Mouse (Mus musculus) ES-E14 (cell line): ENCODE data around the gene Irf5. TPM values are rescaled to one million over a fixed set of nuclear protein-coding genes. Genes with fewer than 3 reads are reported as not detected.
A peak's percentile ranks its signal among the peaks of the same experiment; 100 is the strongest.

Source experiments
- DNase-seq: peaks from one replicate; pipeline ENCODE4 v3.0.0-alpha.2; 2013; ENCODE audit warnings: low read depth, low spot score
- H3K27ac ChIP-seq: 2 replicates; pipeline ENCODE4 v1.5.1; 2012; ENCODE audit warnings: low read depth, mild to moderate bottlenecking, low read length, moderate library complexity, mixed read lengths; ENCODE audit not compliant: poor library complexity, insufficient read depth, severe bottlenecking
- H3K36me3 ChIP-seq: 2 replicates; pipeline ENCODE4 v1.6.1; 2012; ENCODE audit warnings: mild to moderate bottlenecking, low read length, moderate library complexity, mixed read lengths; ENCODE audit not compliant: control insufficient read depth, poor library complexity, insufficient read depth, severe bottlenecking
- H3K4me1 ChIP-seq, 2 experiments: fragments of 150-350 bp in 1 of 2; sonication (generic) in 1 of 2; 2 replicates each; pipeline ENCODE4 v1.6.1; 2012; ENCODE audit warnings: low read length in 2 of 2, mild to moderate bottlenecking in 1 of 2, mixed read lengths in 1 of 2; ENCODE audit not compliant: control insufficient read depth in 2 of 2, insufficient read depth in 2 of 2, poor library complexity in 1 of 2
- H3K4me3 ChIP-seq, 2 experiments: fragments of 150-350 bp in 1 of 2; sonication (generic) in 1 of 2; 2 replicates each; pipeline ENCODE4 v1.5.1; 2012; ENCODE audit warnings: low read length in 2 of 2, low read depth in 1 of 2, mild to moderate bottlenecking in 1 of 2, mixed read lengths in 1 of 2; ENCODE audit not compliant: insufficient read depth in 1 of 2, poor library complexity in 1 of 2, severe bottlenecking in 1 of 2
- H3K9ac ChIP-seq: 2 replicates; pipeline ENCODE4 v1.6.1; 2012; ENCODE audit warnings: low read depth, mild to moderate bottlenecking, low read length, mixed read lengths; ENCODE audit not compliant: poor library complexity, insufficient read depth, severe bottlenecking
- H3K9me3 ChIP-seq: fragments of 150-350 bp; sonication (generic); 2 replicates; pipeline ENCODE4 v1.6.1; 2012; ENCODE audit warnings: low read depth, mild to moderate bottlenecking, low read length; ENCODE audit not compliant: control insufficient read depth, insufficient read depth
- CHD2 ChIP-seq: IDR thresholded peaks from 2 replicates; pipeline ENCODE4 v1.6.1; 2014; ENCODE audit warnings: mild to moderate bottlenecking, low read depth, low read length, inconsistent platforms
- HCFC1 ChIP-seq: IDR thresholded peaks from 2 replicates; pipeline ENCODE4 v1.6.1; 2012; ENCODE audit warnings: low read length, inconsistent platforms, borderline replicate concordance; ENCODE audit not compliant: insufficient read depth
- MAFK ChIP-seq: IDR thresholded peaks from 2 replicates; pipeline ENCODE4 v1.6.1; 2014; ENCODE audit warnings: mild to moderate bottlenecking, low read depth, low read length, inconsistent platforms; ENCODE audit not compliant: insufficient read depth
- ZC3H11A ChIP-seq: IDR thresholded peaks from 2 replicates; pipeline ENCODE4 v1.6.1; 2012; ENCODE audit warnings: low read depth, mild to moderate bottlenecking, inconsistent platforms, low read length, borderline replicate concordance
- ZNF384 ChIP-seq: IDR thresholded peaks from 2 replicates; pipeline ENCODE4 v1.6.1; 2012; ENCODE audit warnings: low read depth, low read length, inconsistent platforms
- in situ Hi-C, 2 experiments: fragments of 600-800 bp; cut with MboI; formaldehyde crosslinking; loops; one replicate each; pipeline ENCODE4 v1.15.1; 2025; ENCODE audit warnings: low sequenced_read_pairs in 2 of 2, inconsistent platforms in 1 of 2; ENCODE audit not compliant: unreplicated experiment in 2 of 2
- total RNA-seq: library from RNA; depleted of rRNA; stranded (reverse); fragments of 300-350 nt; gene quantifications from 2 replicates; pipeline ENCODE4 v1.2.3, GENCODE M21; 2012; rRNA removed

The Irf5 gene
- total RNA-seq = 0.90 and 3.7 TPM in 2 replicates

GRCm38 (mm10) chr6:29526281-29527251 is at the start of gene Irf5:
TSS of gene Irf5 (plus strand) at chr6:29526625.
- Histone ChIP-seq H3K27ac (no peak within 1 kb of the TSS), H3K9ac (peak within 1 kb of the TSS; percentile 49), H3K4me1 (peaks cover 0 to 21% of the 10 kb centered on the region in 2 experiments; a peak in 2 of 4 replicates), H3K9me3 (no peaks in the 10 kb centered on the region), H3K4me3 (peak within 1 kb of the TSS; percentile 75 to 80), H3K36me3 (no peaks in the 10 kb centered on the region)
- DNase-seq = no peak
- in situ Hi-C loops = no loop called here
- TF ChIP-seq CHD2 (no peak), HCFC1 (no peak), ZNF384 (no peak), MAFK (no peak), ZC3H11A (no peak)

GRCm38 (mm10) chr6:29482691-29483090 is 43.7 kb upstream of the Irf5 start:
- in situ Hi-C loops = no loop called here
- no peak overlapping the region for H3K27ac ChIP-seq
- H3K9ac ChIP-seq = no peak overlapping the region
- no peak for DNase-seq
- TF ChIP-seq ZC3H11A (no peak), HCFC1 (no peak), ZNF384 (no peak), CHD2 (no peak), MAFK (no peak)
- no peaks in the 10 kb centered on the region for H3K9me3 ChIP-seq
- H3K4me1 ChIP-seq = peaks cover 3 to 17% of the 10 kb centered on the region in 2 experiments; a peak in 2 of 4 replicates
- H3K4me3 ChIP-seq = no peak overlapping the region
- no peaks in the 10 kb centered on the region for H3K36me3 ChIP-seq

- TF ChIP-seq MAFK (no peak), CHD2 (no peak), HCFC1 (no peak), ZC3H11A (no peak), ZNF384 (no peak)
- H3K4me1 ChIP-seq = peaks cover 3 to 17% of the 10 kb centered on the region in 2 experiments; a peak in 2 of 4 replicates
- in situ Hi-C loops = no loop called here
- H3K9me3 ChIP-seq = no peaks in the 10 kb centered on the region
- no peaks in the 10 kb centered on the region for H3K36me3 ChIP-seq
- peak; percentile 75 for DNase-seq
- no peak overlapping the region for H3K9ac ChIP-seq
- no peak overlapping the region for H3K27ac ChIP-seq
- peak overlapping the region; percentile 40 to 41 for H3K4me3 ChIP-seq
Observed at GRCm38 (mm10) chr6:29484716-29485559, 41.5 kb upstream of the Irf5 start.

GRCm38 (mm10) chr6:29485951-29486350 is 40.5 kb upstream of the Irf5 start:
- no peak overlapping the region for H3K9ac ChIP-seq
- TF ChIP-seq ZC3H11A (no peak), ZNF384 (no peak), CHD2 (no peak), MAFK (no peak), HCFC1 (no peak)
- H3K9me3 ChIP-seq = no peaks in the 10 kb centered on the region
- in situ Hi-C loops = no loop called here
- no peak for DNase-seq
- H3K27ac ChIP-seq = no peak overlapping the region
- no peak overlapping the region for H3K4me3 ChIP-seq
- H3K36me3 ChIP-seq = no peaks in the 10 kb centered on the region
- peaks cover 3 to 18% of the 10 kb centered on the region in 2 experiments; a peak in 2 of 4 replicates for H3K4me1 ChIP-seq
